Mouse (Mus musculus): ENCODE results near the gene Tfg. TPM values are rescaled to one million over a fixed set of nuclear protein-coding genes. Genes with fewer than 3 reads are reported as not detected.

The Tfg gene
- polyA plus RNA-seq, 1 experiment = 4.0 TPM

GRCm38 (mm10) chr16:56700898-56701297 is 16.4 kb downstream of the Tfg start:
- Histone ChIP-seq H3K9me3 (ENCODE audit: control insufficient read depth, low read length) (no peaks in the 10 kb centered on the region), H3K4me1 (ENCODE audit: control insufficient read depth) (no peaks in the 10 kb centered on the region), H3K4me3 (replicated peaks) (no peak overlapping the region), H3K27me3 (ENCODE audit: control insufficient read depth) (no peaks in the 10 kb centered on the region), H3K36me3 (ENCODE audit: control insufficient read depth) (peaks cover 78% of the 10 kb centered on the region)
- TF ChIP-seq GATA1 (IDR thresholded peaks at IDR 0.05; ENCODE audit: low read length) (no peak), TAL1 (IDR thresholded peaks at IDR 0.05; ENCODE audit: low read length) (no peak)

GRCm38 (mm10) chr16:56696448-56696847 is 20.8 kb downstream of the Tfg start:
- peaks cover 86% of the 10 kb centered on the region for H3K36me3 ChIP-seq (ENCODE audit: control insufficient read depth)
- no peak overlapping the region for H3K4me3 ChIP-seq (replicated peaks)
- no peaks in the 10 kb centered on the region for H3K27me3 ChIP-seq (ENCODE audit: control insufficient read depth)
- H3K4me1 ChIP-seq (ENCODE audit: control insufficient read depth) = no peaks in the 10 kb centered on the region
- H3K9me3 ChIP-seq (ENCODE audit: control insufficient read depth, low read length) = no peaks in the 10 kb centered on the region
- TF ChIP-seq TAL1 (IDR thresholded peaks at IDR 0.05; ENCODE audit: low read length) = no peak
- no peak for TF ChIP-seq GATA1 (IDR thresholded peaks at IDR 0.05; ENCODE audit: low read length)

DNA sequence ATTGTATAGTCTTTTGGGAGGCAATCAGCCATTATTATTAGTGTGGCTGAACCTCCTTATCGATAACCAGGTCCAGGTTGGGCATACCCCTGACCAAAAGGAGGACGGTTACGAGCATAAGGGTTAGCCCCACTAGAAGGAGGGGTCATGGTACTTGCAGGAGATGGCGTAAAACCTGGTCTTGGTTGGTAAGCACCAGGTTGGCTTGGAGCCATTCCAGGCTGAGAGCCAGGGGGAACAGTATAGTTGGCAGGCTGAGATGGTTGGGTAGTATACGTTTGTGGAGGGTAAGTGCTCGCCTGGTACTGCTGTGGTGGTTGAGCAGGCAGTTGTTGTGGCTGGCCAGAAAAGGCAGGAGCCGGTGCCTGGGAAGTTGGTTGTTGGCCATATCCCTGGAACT is 26.5 kb downstream of the Tfg start:
- no peaks in the 10 kb centered on the region for H3K9me3 ChIP-seq (ENCODE audit: control insufficient read depth, low read length)
- TF ChIP-seq TAL1 (IDR thresholded peaks at IDR 0.05; ENCODE audit: low read length) = no peak
- no peak for TF ChIP-seq GATA1 (IDR thresholded peaks at IDR 0.05; ENCODE audit: low read length)

GRCm38 (mm10) chr16:56686747-56687146 is 30.5 kb downstream of the Tfg start:
- Histone ChIP-seq H3K36me3 (ENCODE audit: control insufficient read depth) (peaks cover 72% of the 10 kb centered on the region), H3K27me3 (ENCODE audit: control insufficient read depth) (no peaks in the 10 kb centered on the region), H3K9me3 (ENCODE audit: control insufficient read depth, low read length) (no peaks in the 10 kb centered on the region), H3K4me1 (ENCODE audit: control insufficient read depth) (no peaks in the 10 kb centered on the region), H3K4me3 (replicated peaks) (no peak overlapping the region)
- TF ChIP-seq TAL1 (IDR thresholded peaks at IDR 0.05; ENCODE audit: low read length) (no peak), GATA1 (IDR thresholded peaks at IDR 0.05; ENCODE audit: low read length) (no peak)

More for the DNA sequence above, 26.5 kb downstream of the Tfg start:
- Histone ChIP-seq H3K4me1 (ENCODE audit: control insufficient read depth) (no peaks in the 10 kb centered on the region), H3K36me3 (ENCODE audit: control insufficient read depth) (peaks cover 88% of the 10 kb centered on the region), H3K4me3 (replicated peaks) (no peak overlapping the region), H3K27me3 (ENCODE audit: control insufficient read depth) (no peaks in the 10 kb centered on the region)

GRCm38 (mm10) chr16:56681010-56681645 is 36.1 kb downstream of the Tfg start:
- no peak for TF ChIP-seq TAL1 (IDR thresholded peaks at IDR 0.05; ENCODE audit: low read length)
- TF ChIP-seq GATA1 (IDR thresholded peaks at IDR 0.05; ENCODE audit: low read length) = no peak
- Histone ChIP-seq H3K4me3 (replicated peaks) (no peak overlapping the region), H3K9me3 (ENCODE audit: control insufficient read depth, low read length) (no peaks in the 10 kb centered on the region), H3K27me3 (ENCODE audit: control insufficient read depth) (no peaks in the 10 kb centered on the region), H3K36me3 (ENCODE audit: control insufficient read depth) (peaks cover 22% of the 10 kb centered on the region), H3K4me1 (ENCODE audit: control insufficient read depth) (no peaks in the 10 kb centered on the region)

DNA sequence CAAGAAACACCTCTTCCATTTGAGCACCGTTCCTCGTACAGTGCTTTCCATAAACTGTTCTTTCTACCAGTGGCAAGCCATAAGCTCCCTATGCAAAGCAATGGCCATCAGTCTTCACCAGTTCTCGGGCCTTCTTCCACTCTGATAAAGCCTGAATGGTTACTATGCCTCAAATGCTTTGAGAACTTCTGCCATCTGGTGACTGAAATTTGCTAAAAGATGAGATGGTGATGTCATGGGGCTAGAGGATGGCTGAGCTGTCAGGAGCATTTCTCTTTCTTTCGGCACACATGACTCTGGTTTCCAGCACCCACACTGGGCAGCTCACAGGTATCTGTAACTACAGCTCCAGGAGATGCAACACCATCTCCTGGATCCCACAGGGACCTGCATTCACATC is 40.1 kb downstream of the Tfg start:
- H3K9me3 ChIP-seq (ENCODE audit: control insufficient read depth, low read length) = no peaks in the 10 kb centered on the region
- no peak overlapping the region for H3K4me3 ChIP-seq (replicated peaks)
- TF ChIP-seq GATA1 (IDR thresholded peaks at IDR 0.05; ENCODE audit: low read length) (no peak), TAL1 (IDR thresholded peaks at IDR 0.05; ENCODE audit: low read length) (no peak)
- no peaks in the 10 kb centered on the region for H3K36me3 ChIP-seq (ENCODE audit: control insufficient read depth)
- H3K4me1 ChIP-seq (ENCODE audit: control insufficient read depth) = no peaks in the 10 kb centered on the region
- H3K27me3 ChIP-seq (ENCODE audit: control insufficient read depth) = no peaks in the 10 kb centered on the region

GRCm38 (mm10) chr16:56673420-56673819 is 43.8 kb downstream of the Tfg start:
- Histone ChIP-seq H3K4me3 (replicated peaks) (no peak overlapping the region), H3K36me3 (ENCODE audit: control insufficient read depth) (no peaks in the 10 kb centered on the region), H3K9me3 (ENCODE audit: control insufficient read depth, low read length) (no peaks in the 10 kb centered on the region), H3K27me3 (ENCODE audit: control insufficient read depth) (no peaks in the 10 kb centered on the region), H3K4me1 (ENCODE audit: control insufficient read depth) (no peaks in the 10 kb centered on the region)
- TF ChIP-seq GATA1 (IDR thresholded peaks at IDR 0.05; ENCODE audit: low read length) (no peak), TAL1 (IDR thresholded peaks at IDR 0.05; ENCODE audit: low read length) (no peak)

DNA sequence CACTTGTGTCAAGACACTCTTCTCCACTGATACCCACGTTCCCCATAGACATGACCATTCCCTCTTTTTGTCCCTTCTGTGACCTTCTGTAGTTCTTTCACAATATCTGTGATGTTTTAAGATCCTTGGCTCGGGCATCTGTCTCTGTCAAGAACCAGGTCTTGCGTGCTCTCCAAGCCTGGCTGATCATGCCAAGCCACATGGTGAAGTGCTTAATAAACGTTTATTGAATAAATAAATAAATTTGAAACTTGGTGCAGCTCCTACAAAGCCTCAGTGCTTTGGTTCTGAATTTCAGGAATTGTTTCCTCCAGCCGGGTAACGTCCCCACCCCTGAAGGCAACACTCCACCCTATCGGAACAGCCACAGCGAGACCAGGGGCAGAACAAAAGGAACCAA is 46.3 kb downstream of the Tfg start:
- no peaks in the 10 kb centered on the region for H3K36me3 ChIP-seq (ENCODE audit: control insufficient read depth)
- H3K27me3 ChIP-seq (ENCODE audit: control insufficient read depth) = no peaks in the 10 kb centered on the region
- TF ChIP-seq TAL1 (IDR thresholded peaks at IDR 0.05; ENCODE audit: low read length) (no peak), GATA1 (IDR thresholded peaks at IDR 0.05; ENCODE audit: low read length) (no peak)
- no peaks in the 10 kb centered on the region for H3K4me1 ChIP-seq (ENCODE audit: control insufficient read depth)
- H3K4me3 ChIP-seq (replicated peaks) = no peak overlapping the region
- no peaks in the 10 kb centered on the region for H3K9me3 ChIP-seq (ENCODE audit: control insufficient read depth, low read length)

GRCm38 (mm10) chr16:56669520-56669919 is 47.7 kb downstream of the Tfg start:
- Histone ChIP-seq H3K9me3 (ENCODE audit: control insufficient read depth, low read length) (no peaks in the 10 kb centered on the region), H3K36me3 (ENCODE audit: control insufficient read depth) (no peaks in the 10 kb centered on the region), H3K27me3 (ENCODE audit: control insufficient read depth) (no peaks in the 10 kb centered on the region), H3K4me1 (ENCODE audit: control insufficient read depth) (no peaks in the 10 kb centered on the region), H3K4me3 (replicated peaks) (no peak overlapping the region)
- no peak for TF ChIP-seq GATA1 (IDR thresholded peaks at IDR 0.05; ENCODE audit: low read length)

GRCm38 (mm10) chr16:56658866-56659265 is 58.4 kb downstream of the Tfg start:
- no peaks in the 10 kb centered on the region for H3K4me1 ChIP-seq (ENCODE audit: control insufficient read depth)
- no peaks in the 10 kb centered on the region for H3K27me3 ChIP-seq (ENCODE audit: control insufficient read depth)
- TF ChIP-seq TAL1 (IDR thresholded peaks at IDR 0.05; ENCODE audit: low read length) (no peak), GATA1 (IDR thresholded peaks at IDR 0.05; ENCODE audit: low read length) (no peak)
- H3K4me3 ChIP-seq (replicated peaks) = no peak overlapping the region
- no peaks in the 10 kb centered on the region for H3K9me3 ChIP-seq (ENCODE audit: control insufficient read depth, low read length)
- no peaks in the 10 kb centered on the region for H3K36me3 ChIP-seq (ENCODE audit: control insufficient read depth)

Data from erythroblast, embryonic 14.5 days (primary cell).